Mouse (Mus musculus) myocyte (in vitro differentiated cells): ENCODE results near the gene Dner.

ENCODE experiments used
- CEBPB ChIP-seq: IDR thresholded peaks from 2 replicates; pipeline ENCODE4 v1.6.1; 2011; ENCODE audit warnings: mild to moderate bottlenecking, moderate library complexity; ENCODE audit not compliant: poor library complexity, insufficient read depth, severe bottlenecking
- E2F4 ChIP-seq: IDR thresholded peaks from one replicate; pipeline ENCODE4 v1.6.1; 2011; ENCODE audit warnings: mild to moderate bottlenecking, control low read depth, moderate library complexity; ENCODE audit not compliant: insufficient read depth
- MAX ChIP-seq: IDR thresholded peaks from one replicate; pipeline ENCODE4 v1.6.1; 2011; ENCODE audit warnings: low read depth, mild to moderate bottlenecking, control low read depth
- MYOD1 ChIP-seq, 3 experiments: IDR thresholded peaks; one replicate each; pipeline ENCODE4 v1.6.1; 2011; ENCODE audit warnings: control low read depth in 2 of 3, low read depth in 2 of 3, mild to moderate bottlenecking in 2 of 3, moderate library complexity in 1 of 3; ENCODE audit not compliant: insufficient read length in 2 of 3, control insufficient read depth in 1 of 3
- MYOG ChIP-seq, 3 experiments: IDR thresholded peaks; one replicate each; pipeline ENCODE4 v1.6.1; 2011; ENCODE audit warnings: control low read depth in 2 of 3, low read depth in 2 of 3, mild to moderate bottlenecking in 2 of 3; ENCODE audit not compliant: insufficient read length in 2 of 3, control insufficient read depth in 1 of 3, insufficient read depth in 1 of 3
- POLR2A ChIP-seq: IDR thresholded peaks from one replicate; pipeline ENCODE4 v1.6.1; 2011; ENCODE audit warnings: low read depth, mild to moderate bottlenecking, control low read depth, moderate library complexity; ENCODE audit not compliant: insufficient read length
- POLR2AphosphoS2 ChIP-seq: IDR thresholded peaks from one replicate; pipeline ENCODE4 v1.6.1; 2011; ENCODE audit warnings: low read depth, control low read depth; ENCODE audit not compliant: insufficient read length
- REST ChIP-seq: IDR thresholded peaks from one replicate; pipeline ENCODE4 v1.6.1; 2011; ENCODE audit warnings: mild to moderate bottlenecking, control low read depth, moderate library complexity; ENCODE audit not compliant: insufficient read depth, insufficient read length
- TCF12 ChIP-seq: IDR thresholded peaks from one replicate; pipeline ENCODE4 v1.6.1; 2011; ENCODE audit warnings: mild to moderate bottlenecking, control low read depth; ENCODE audit not compliant: poor library complexity, insufficient read depth, severe bottlenecking
- TCF3 ChIP-seq: IDR thresholded peaks from one replicate; pipeline ENCODE4 v1.6.1; 2011; ENCODE audit warnings: low read depth, control low read depth; ENCODE audit not compliant: insufficient read length
- USF1 ChIP-seq: IDR thresholded peaks from one replicate; pipeline ENCODE4 v1.6.1; 2011; ENCODE audit warnings: low read depth, mild to moderate bottlenecking, control low read depth, moderate library complexity

- TF ChIP-seq TCF12 (no peak), POLR2A (no peak), TCF3 (no peak), POLR2AphosphoS2 (no peak), CEBPB (no peak), E2F4 (no peak), USF1 (no peak), MAX (no peak), MYOD1 (IDR thresholded peaks at IDR 0.05; ENCODE audit: control insufficient read depth in 1 of 3, insufficient read length in 2 of 3, low read depth in 2 of 3) (no peak), MYOG (IDR thresholded peaks at IDR 0.05; ENCODE audit: control insufficient read depth in 1 of 3, insufficient read depth in 1 of 3, insufficient read length in 2 of 3, low read depth in 2 of 3) (no peak), REST (no peak)
Observed at GRCm38 (mm10) chr1:84697136-84697535, 1.1 kb upstream of the Dner start.
